Mouse (Mus musculus): ENCODE results near the gene Cachd1. TPM values are rescaled to one million over a fixed set of nuclear protein-coding genes. Genes with fewer than 3 reads are reported as not detected.

The Cachd1 gene
- total RNA-seq, 2 experiments from 2014 or later: 2.6 to 4.2 TPM

DNA sequence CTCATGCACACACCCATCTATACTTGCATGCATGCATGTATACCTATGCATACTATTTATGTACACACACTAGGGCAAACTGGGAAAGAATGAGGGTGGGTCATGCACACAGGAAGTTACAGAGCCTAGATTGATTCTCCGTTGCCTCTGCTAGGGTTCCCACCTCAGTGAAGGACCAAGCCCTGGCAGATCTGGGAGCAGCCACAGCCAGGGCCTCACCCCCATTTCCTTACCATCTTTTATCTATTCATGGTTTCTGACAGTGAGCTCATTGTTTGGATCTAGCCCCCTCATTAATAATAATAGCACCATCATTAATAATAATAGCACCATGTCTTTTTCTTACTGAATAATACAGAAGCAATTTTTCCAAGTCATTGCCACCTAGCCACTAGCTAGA is 143.9 kb downstream of the Cachd1 start:
- no peak for TF ChIP-seq CTCF (IDR thresholded peaks at IDR 0.05)
- Histone ChIP-seq H3K4me3 (no peak overlapping the region), H3K27ac (no peak overlapping the region)
- DNase-seq: no peak
- intact Hi-C loops (cut with DNase I): no loop called here

GRCm38 (mm10) chr4:100922816-100923554 is 146.5 kb downstream of the Cachd1 start:
- Histone ChIP-seq H3K4me3 (no peak overlapping the region), H3K27ac (no peak overlapping the region)
- TF ChIP-seq CTCF (IDR thresholded peaks at IDR 0.05): no peak
- DNase-seq: peak; percentile 31
- intact Hi-C loops (cut with DNase I): no loop called here

- intact Hi-C loops (cut with DNase I): no loop called here
- no peak for TF ChIP-seq CTCF (IDR thresholded peaks at IDR 0.05)
- DNase-seq: no peak
- Histone ChIP-seq H3K27ac (no peak overlapping the region), H3K4me3 (no peak overlapping the region)
Observed at GRCm38 (mm10) chr4:100923598-100923997, 147.1 kb downstream of the Cachd1 start.

GRCm38 (mm10) chr4:100924276-100924675 is 147.8 kb downstream of the Cachd1 start:
- TF ChIP-seq CTCF (IDR thresholded peaks at IDR 0.05): no peak
- DNase-seq: no peak
- no peak overlapping the region for H3K27ac ChIP-seq
- intact Hi-C loops (cut with DNase I): no loop called here
- H3K4me3 ChIP-seq: no peak overlapping the region

GRCm38 (mm10) chr4:100925153-100925552 is 148.7 kb downstream of the Cachd1 start:
- DNase-seq: no peak
- Histone ChIP-seq H3K4me3 (no peak overlapping the region), H3K27ac (no peak overlapping the region)
- no peak for TF ChIP-seq CTCF (IDR thresholded peaks at IDR 0.05)
- intact Hi-C loops (cut with DNase I): no loop called here

GRCm38 (mm10) chr4:100926608-100927007 is 150.1 kb downstream of the Cachd1 start:
- intact Hi-C loops (cut with DNase I): no loop called here
- DNase-seq: no peak
- H3K4me3 ChIP-seq: no peak overlapping the region
- H3K27ac ChIP-seq: no peak overlapping the region
- no peak for TF ChIP-seq CTCF (IDR thresholded peaks at IDR 0.05)

DNA sequence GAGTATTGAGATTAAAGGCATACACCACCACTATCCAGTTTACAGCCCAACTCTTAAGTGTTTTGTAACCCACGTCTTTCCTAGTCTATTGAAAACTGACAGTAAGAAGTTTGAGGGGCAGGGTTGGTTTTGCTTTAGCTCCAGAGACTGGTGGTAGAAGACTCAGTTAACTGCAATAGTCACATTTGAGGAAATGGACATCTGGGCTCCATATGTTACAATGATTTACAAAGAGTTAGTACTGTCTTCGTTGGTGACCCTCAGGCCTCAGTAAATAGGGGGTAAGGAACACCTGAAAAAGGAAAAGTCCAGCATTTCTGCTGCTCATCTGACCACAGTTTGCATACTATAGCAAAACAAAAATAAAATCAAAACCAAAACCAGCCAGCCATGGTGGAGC is 150.6 kb downstream of the Cachd1 start:
- no peak for TF ChIP-seq CTCF (IDR thresholded peaks at IDR 0.05)
- DNase-seq: no peak
- H3K27ac ChIP-seq: no peak overlapping the region
- intact Hi-C loops (cut with DNase I): no loop called here
- no peak overlapping the region for H3K4me3 ChIP-seq

DNA sequence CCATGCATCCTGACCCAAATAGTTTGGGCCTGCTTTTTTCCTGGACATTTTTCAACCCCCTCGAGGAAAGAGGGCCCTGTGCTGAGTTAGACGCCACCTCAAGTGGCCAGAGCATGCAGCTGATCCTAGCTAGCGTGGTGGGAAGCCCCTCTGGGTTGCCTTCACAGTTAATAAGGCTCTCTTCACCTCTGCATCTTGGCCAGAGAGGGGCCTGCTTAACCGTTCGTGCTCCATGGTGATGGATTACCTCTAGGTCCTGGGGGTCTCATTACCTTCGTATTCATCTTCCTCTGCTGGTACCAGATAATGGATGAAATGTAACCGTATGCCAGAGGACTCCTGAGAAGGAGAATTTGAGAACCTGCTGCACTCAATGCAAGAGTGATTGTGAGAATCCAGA is 167.2 kb downstream of the Cachd1 start:
- DNase-seq: no peak
- intact Hi-C loops (cut with DNase I): no loop called here
- Histone ChIP-seq H3K27ac (no peak overlapping the region), H3K4me3 (no peak overlapping the region)
- TF ChIP-seq CTCF (IDR thresholded peaks at IDR 0.05): no peak

DNA sequence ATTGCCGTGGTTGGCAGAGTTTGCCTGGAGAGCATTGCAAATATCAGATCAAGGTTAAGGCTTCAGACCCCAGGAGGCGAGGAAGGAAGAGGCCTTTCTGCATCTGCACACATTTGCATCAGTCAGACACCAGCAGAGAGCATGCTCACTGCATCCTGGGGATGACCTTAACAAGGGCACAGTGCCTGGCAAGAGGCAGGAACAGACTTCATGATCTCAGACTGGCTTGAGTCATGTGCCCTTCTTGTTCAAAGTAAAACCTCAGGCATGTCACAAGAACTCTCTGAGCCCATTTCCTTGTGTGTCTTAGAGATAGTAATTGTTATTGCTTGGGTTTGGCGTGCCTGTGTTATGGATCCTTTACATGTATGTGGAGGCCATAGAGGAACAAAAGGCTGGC is 167.8 kb downstream of the Cachd1 start:
- DNase-seq: no peak

GRCm38 (mm10) chr4:100945171-100945899 is 168.9 kb downstream of the Cachd1 start:
- no peak for TF ChIP-seq CTCF (IDR thresholded peaks at IDR 0.05)
- DNase-seq: no peak

More for the DNA sequence above, 167.8 kb downstream of the Cachd1 start:
- intact Hi-C loops (cut with DNase I): no loop called here
- H3K27ac ChIP-seq: no peak overlapping the region
- no peak overlapping the region for H3K4me3 ChIP-seq
- no peak for TF ChIP-seq CTCF (IDR thresholded peaks at IDR 0.05)

GRCm38 (mm10) chr4:100948494-100949425 is 172.3 kb downstream of the Cachd1 start:
- intact Hi-C loops (cut with DNase I): no loop called here
- Histone ChIP-seq H3K27ac (peak overlapping the region; percentile 41; the same call in 1 of the 2 replicates), H3K4me3 (peak overlapping the region; percentile 45)
- no peak for TF ChIP-seq CTCF (IDR thresholded peaks at IDR 0.05)
- DNase-seq: peak; percentile 46

More at GRCm38 (mm10) chr4:100945171-100945899, 168.9 kb downstream of the Cachd1 start:
- Histone ChIP-seq H3K27ac (no peak overlapping the region), H3K4me3 (no peak overlapping the region)
- intact Hi-C loops (cut with DNase I): no loop called here

DNA sequence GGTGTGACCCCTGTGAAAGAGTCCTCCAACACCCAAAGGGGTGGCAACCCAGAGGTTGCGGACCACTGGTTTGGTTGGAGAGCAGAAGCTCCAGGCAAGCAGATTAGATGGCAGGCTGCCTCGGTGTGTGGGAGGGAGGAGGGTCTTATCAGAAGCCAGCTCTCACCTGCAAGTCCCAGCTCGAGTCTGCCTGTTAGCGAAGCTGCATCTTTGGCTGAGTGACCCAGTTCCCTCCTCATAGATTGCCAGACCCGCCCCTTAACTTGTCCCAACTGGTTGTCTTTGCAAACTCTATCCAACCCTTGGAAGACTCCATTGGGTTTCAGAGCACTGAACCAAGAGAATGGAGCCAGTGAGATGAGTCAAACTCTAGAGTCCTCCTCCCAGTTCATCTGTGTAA is 173.8 kb downstream of the Cachd1 start:
- no peak for DNase-seq
- TF ChIP-seq CTCF (IDR thresholded peaks at IDR 0.05): no peak
- intact Hi-C loops (cut with DNase I): no loop called here
- no peak overlapping the region for H3K4me3 ChIP-seq
- no peak overlapping the region for H3K27ac ChIP-seq
